Mouse (Mus musculus): ENCODE measurements around the gene Hist1h2ab. TPM values are rescaled to one million over a fixed set of nuclear protein-coding genes. Genes with fewer than 3 reads are reported as not detected.
A peak's percentile ranks its signal among the peaks of the same experiment; 100 is the strongest.
"Not testable (repeated sequence)": the region's sequence is repeated elsewhere in the genome, so short reads cannot be mapped to it uniquely, and the experiment has no call there.

Gene Hist1h2ab
- polyA plus RNA-seq, 1 experiment: 40.3 TPM

- H3K4me1 ChIP-seq (ENCODE audit: control insufficient read depth, insufficient read depth, insufficient read length): peaks cover 2% of the 10 kb centered on the region; the same call in 1 of the 2 replicates
- no peak overlapping the region for H3K4me3 ChIP-seq (ENCODE audit: extremely low read depth, insufficient read depth, insufficient read length)
- no peak overlapping the region for H3K27ac ChIP-seq (ENCODE audit: insufficient read depth, low read length)
- WGBS: 94% methylated on average over 3 of the region's 3 CpGs
- no peaks in the 10 kb centered on the region for H3K27me3 ChIP-seq (ENCODE audit: control insufficient read depth, insufficient read depth, low read length)
- TF ChIP-seq POLR2A (IDR thresholded peaks at IDR 0.05; ENCODE audit: low read depth, low read length): no peak
- TF ChIP-seq CTCF (IDR thresholded peaks at IDR 0.05; ENCODE audit: extremely low read depth, insufficient read depth, insufficient read length, insufficient replicate concordance): no peak
- DNase-seq (ENCODE audit: low read depth in 1 of 2, low spot score in 2 of 2): no peak
- no peaks in the 10 kb centered on the region for H3K36me3 ChIP-seq (ENCODE audit: control insufficient read depth, insufficient read depth, low read length)
Measured at GRCm38 (mm10) chr13:23759251-23759771, 8.4 kb downstream of the Hist1h2ab start.

GRCm38 (mm10) chr13:23759916-23760239 lies 9.0 kb downstream of the Hist1h2ab start:
- no peak for TF ChIP-seq CTCF (IDR thresholded peaks at IDR 0.05; ENCODE audit: extremely low read depth, insufficient read depth, insufficient read length, insufficient replicate concordance)
- WGBS: 55% methylated on average over 1 of the region's 1 CpGs
- H3K27ac ChIP-seq (ENCODE audit: insufficient read depth, low read length): peak overlapping the region; percentile 40; the same call in 1 of the 2 replicates
- H3K4me3 ChIP-seq (ENCODE audit: extremely low read depth, insufficient read depth, insufficient read length): no peak overlapping the region
- no peaks in the 10 kb centered on the region for H3K27me3 ChIP-seq (ENCODE audit: control insufficient read depth, insufficient read depth, low read length)
- DNase-seq (ENCODE audit: low read depth in 1 of 2, low spot score in 2 of 2): no peak
- H3K36me3 ChIP-seq (ENCODE audit: control insufficient read depth, insufficient read depth, low read length): no peaks in the 10 kb centered on the region
- H3K4me1 ChIP-seq (ENCODE audit: control insufficient read depth, insufficient read depth, insufficient read length): peaks cover 2% of the 10 kb centered on the region; the same call in 1 of the 2 replicates

GRCm38 (mm10) chr13:23760240-23760971 lies 9.5 kb downstream of the Hist1h2ab start:
- Histone ChIP-seq H3K4me1 (ENCODE audit: control insufficient read depth, insufficient read depth, insufficient read length) (peaks cover 2% of the 10 kb centered on the region; the same call in 1 of the 2 replicates), H3K27me3 (ENCODE audit: control insufficient read depth, insufficient read depth, low read length) (no peaks in the 10 kb centered on the region), H3K4me3 (ENCODE audit: extremely low read depth, insufficient read depth, insufficient read length) (peak overlapping the region; percentile 60), H3K36me3 (ENCODE audit: control insufficient read depth, insufficient read depth, low read length) (no peaks in the 10 kb centered on the region), H3K27ac (ENCODE audit: insufficient read depth, low read length) (peak overlapping the region; percentile 86)
- no peak for DNase-seq (ENCODE audit: low read depth in 1 of 2, low spot score in 2 of 2)
- TF ChIP-seq POLR2A (IDR thresholded peaks at IDR 0.05; ENCODE audit: low read depth, low read length): no peak
- TF ChIP-seq CTCF (IDR thresholded peaks at IDR 0.05; ENCODE audit: extremely low read depth, insufficient read depth, insufficient read length, insufficient replicate concordance): no peak
- WGBS: 1% methylated on average over 26 of the region's 27 CpGs

GRCm38 (mm10) chr13:23760972-23761864 lies 10.3 kb downstream of the Hist1h2ab start, which contains the start of gene Hist1h4a:
Gene Hist1h4a (minus strand): TSS chr13:23761230.
- H3K4me1 ChIP-seq (ENCODE audit: control insufficient read depth, insufficient read depth, insufficient read length): peaks cover 2% of the 10 kb centered on the region; the same call in 1 of the 2 replicates
- H3K27ac ChIP-seq (ENCODE audit: insufficient read depth, low read length): peak within 1 kb of the TSS; percentile 86
- TF ChIP-seq POLR2A (IDR thresholded peaks at IDR 0.05; ENCODE audit: low read depth, low read length) (peak; percentile 35; the same call in 1 of the 2 replicates), CTCF (IDR thresholded peaks at IDR 0.05; ENCODE audit: extremely low read depth, insufficient read depth, insufficient read length, insufficient replicate concordance) (no peak)
- 1% methylated on average over 70 of the region's 72 CpGs for WGBS
- peak; percentile 97 to 98 for DNase-seq (ENCODE audit: low read depth in 1 of 2, low spot score in 2 of 2)
- peak within 1 kb of the TSS; percentile 60 for H3K4me3 ChIP-seq (ENCODE audit: extremely low read depth, insufficient read depth, insufficient read length)
- no peaks in the 10 kb centered on the region for H3K27me3 ChIP-seq (ENCODE audit: control insufficient read depth, insufficient read depth, low read length)
- no peaks in the 10 kb centered on the region for H3K36me3 ChIP-seq (ENCODE audit: control insufficient read depth, insufficient read depth, low read length)

DNA sequence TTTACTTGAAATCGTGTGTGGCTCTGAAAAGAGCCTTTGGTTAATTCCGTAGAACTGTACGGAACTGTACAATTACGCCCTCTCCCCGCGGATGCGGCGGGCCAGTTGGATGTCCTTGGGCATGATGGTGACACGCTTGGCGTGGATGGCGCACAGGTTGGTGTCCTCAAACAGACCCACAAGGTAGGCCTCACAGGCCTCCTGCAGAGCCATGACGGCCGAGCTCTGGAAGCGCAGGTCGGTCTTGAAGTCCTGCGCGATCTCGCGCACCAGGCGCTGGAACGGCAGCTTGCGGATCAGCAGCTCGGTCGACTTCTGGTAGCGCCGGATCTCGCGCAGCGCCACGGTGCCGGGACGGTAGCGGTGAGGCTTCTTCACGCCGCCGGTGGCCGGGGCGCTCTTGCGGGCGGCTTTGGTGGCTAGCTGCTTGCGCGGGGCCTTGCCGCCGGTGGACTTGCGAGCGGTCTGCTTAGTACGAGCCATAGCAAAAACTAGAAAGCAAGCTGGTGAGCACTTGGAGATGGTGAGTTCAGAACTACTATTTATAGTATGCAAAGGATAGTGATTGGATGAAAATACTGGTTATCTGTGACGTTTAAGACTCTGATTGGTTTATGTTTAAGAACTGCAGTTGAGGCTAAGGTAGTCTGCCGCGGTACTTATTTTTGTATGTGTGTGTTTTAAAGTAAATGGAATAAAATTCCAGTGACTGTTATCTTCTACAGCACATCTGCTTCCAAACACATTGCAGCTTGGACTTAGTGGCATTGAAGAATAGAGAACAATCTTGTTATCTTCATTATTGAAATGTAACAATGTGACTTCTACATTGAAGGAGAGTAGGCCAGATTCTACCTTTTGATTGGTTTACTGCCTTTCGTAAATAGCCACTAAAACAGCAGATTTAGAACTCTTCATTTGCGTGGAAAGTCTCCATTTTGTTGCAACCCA lies 11.2 kb downstream of the Hist1h2ab start, which contains the start of gene Hist1h3a:
TSS of gene Hist1h3a (minus strand) at position 516 of the 951 bp plus-strand sequence.
- H3K4me1 ChIP-seq (ENCODE audit: control insufficient read depth, insufficient read depth, insufficient read length); H3K36me3 ChIP-seq (ENCODE audit: control insufficient read depth, insufficient read depth, low read length); H3K27me3 ChIP-seq (ENCODE audit: control insufficient read depth, insufficient read depth, low read length): not testable (repeated sequence)
- DNase-seq (ENCODE audit: low read depth in 1 of 2, low spot score in 2 of 2): peak; percentile 65 to 88
- peak; percentile 66 for TF ChIP-seq POLR2A (IDR thresholded peaks at IDR 0.05; ENCODE audit: low read depth, low read length)
- Histone ChIP-seq H3K4me3 (ENCODE audit: extremely low read depth, insufficient read depth, insufficient read length) (peak within 1 kb of the TSS; percentile 60), H3K27ac (ENCODE audit: insufficient read depth, low read length) (peak within 1 kb of the TSS; percentile 86)
- WGBS: under 1% methylated on average over 38 of the region's 52 CpGs

DNA sequence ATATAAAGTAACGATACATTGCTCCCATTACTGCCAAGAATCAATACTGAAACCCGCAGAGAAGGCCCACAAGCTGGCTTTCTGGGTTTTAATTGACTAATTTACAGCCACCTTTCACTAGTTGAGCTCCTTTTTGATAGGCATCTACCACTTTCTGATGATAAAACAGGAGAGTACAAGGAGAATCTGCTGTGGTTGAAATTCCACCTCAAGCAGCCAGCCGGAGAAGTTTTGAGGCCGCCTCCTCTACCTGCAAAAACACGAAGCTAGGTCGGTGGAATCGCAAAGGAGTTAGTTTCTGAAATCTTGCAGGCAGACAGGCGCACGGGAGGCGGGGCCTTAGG lies 12.3 kb downstream of the Hist1h2ab start:
- H3K36me3 ChIP-seq (ENCODE audit: control insufficient read depth, insufficient read depth, low read length): no peaks in the 10 kb centered on the region
- no peak for TF ChIP-seq POLR2A (IDR thresholded peaks at IDR 0.05; ENCODE audit: low read depth, low read length)
- no peak for TF ChIP-seq CTCF (IDR thresholded peaks at IDR 0.05; ENCODE audit: extremely low read depth, insufficient read depth, insufficient read length, insufficient replicate concordance)
- no peaks in the 10 kb centered on the region for H3K27me3 ChIP-seq (ENCODE audit: control insufficient read depth, insufficient read depth, low read length)
- no peak overlapping the region; the same call in 1 of the 2 replicates for H3K4me3 ChIP-seq (ENCODE audit: extremely low read depth, insufficient read depth, insufficient read length)
- H3K4me1 ChIP-seq (ENCODE audit: control insufficient read depth, insufficient read depth, insufficient read length): no peaks in the 10 kb centered on the region; the same call in 1 of the 2 replicates
- WGBS: under 1% methylated on average over 10 of the region's 10 CpGs
- peak overlapping the region; percentile 79 for H3K27ac ChIP-seq (ENCODE audit: insufficient read depth, low read length)
- no peak for DNase-seq (ENCODE audit: low read depth in 1 of 2, low spot score in 2 of 2)
